Mouse (Mus musculus): ENCODE measurements around the gene Esp18.

Esp18 gene

GRCm38 (mm10) chr17:39406059-39406458, at the start of gene Esp18:
Gene Esp18, plus strand, starts transcription at chr17:39406359.
- DNase-seq: no peak

- no peak for DNase-seq
Observed at GRCm38 (mm10) chr17:39363316-39363715, 42.8 kb upstream of the Esp18 start.

Data from retina, postnatal 1 day (tissue).